Mouse (Mus musculus) cerebellum, adult 2 months (tissue): ENCODE measurements around the gene Steap3.

ENCODE experiments used
- CTCF ChIP-seq: fragments of 200-500 bp; IDR thresholded peaks from 2 replicates; pipeline ENCODE4 v1.5.1; 2011; ENCODE audit warnings: low read depth, mild to moderate bottlenecking, control low read depth, low read length, moderate library complexity, borderline replicate concordance; ENCODE audit not compliant: insufficient read depth
- POLR2A ChIP-seq: fragments of 200-500 bp; IDR thresholded peaks from 2 replicates; pipeline ENCODE4 v1.6.1; 2011; ENCODE audit warnings: low read length, control low read depth, borderline replicate concordance; ENCODE audit not compliant: insufficient read depth

DNA sequence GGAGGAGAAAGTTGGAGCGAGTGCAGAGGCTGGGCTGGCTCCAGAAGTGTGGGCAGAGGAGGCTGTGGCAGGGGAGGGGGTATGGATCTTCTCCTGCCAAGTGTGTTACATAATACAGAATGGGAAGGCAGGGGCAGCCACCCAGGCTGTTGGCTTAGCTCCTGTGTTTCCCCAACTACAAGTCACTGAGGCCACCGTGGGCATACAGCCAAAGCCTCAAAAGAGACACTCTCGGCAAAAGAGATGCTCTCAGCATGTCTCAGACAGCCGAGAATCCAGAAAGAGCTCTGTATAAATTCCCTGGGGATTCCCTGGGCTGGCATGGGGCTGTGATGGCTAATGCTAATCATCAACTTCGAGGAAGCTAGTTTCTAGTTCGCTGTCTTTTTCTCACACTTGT, 64.9 kb downstream of the Steap3 start:
- no peak for TF ChIP-seq CTCF
- TF ChIP-seq POLR2A: no peak
